In genomic region chr1:39253771-39254170, GRCm38 (mm10) we compare ENCODE assay signal across 9 mouse cellular contexts.
DNase-seq lines count a peak whose midpoint lies in the region; ATAC-seq and TF ChIP-seq lines count a peak whose summit lies in the region.
"Had no signal": no experiment of that assay in that cellular context is flagged by ENCODE, and none has a peak within 500 bp of the region (broad histone marks: within the 10 kb centered on the region; RNA-seq: fewer than 3 reads in every experiment).

No protein-coding gene starts in this region.

- intact Hi-C loops in gastrocnemius, adult 2 months (cut with DNase I), result loop anchor here (10.0 kb wide), 1 partner anchor 239 kb away; no protein-coding TSS in a partner anchor

- DNase-seq in gastrocnemius, adult 2 months, result peak; percentile 38
- DNase-seq in gastrocnemius, postnatal 4 days (ENCODE audit: low spot score in 2 of 2), result no peak
- DNase-seq in urinary bladder, postnatal 25 days (ENCODE audit: low spot score), result peak; percentile 17
- no peak for DNase-seq in urinary bladder, postnatal 36 days (ENCODE audit: low spot score in 2 of 2)
- peak; percentile 53 for DNase-seq in retina, embryonic 14.5 days (ENCODE audit: low spot score)
- no peak for DNase-seq in right cerebral cortex, postnatal 10 days (ENCODE audit: low spot score in 2 of 2)

- H3K4me3 ChIP-seq in gastrocnemius, adult 2 months, result no peak overlapping the region
- H3K4me3 ChIP-seq in embryonic fibroblast, embryonic 13.5 days (ENCODE audit: insufficient read depth, low read length), result no peak overlapping the region
- H3K4me3 ChIP-seq: heart, embryonic 13.5 days had no signal

- no peak for ATAC-seq in activated CD4-positive, CD25-positive, alpha-beta regulatory T cell, adult 4 months

- peak; percentile 54 for TF ChIP-seq CTCF in gastrocnemius, adult 2 months (IDR thresholded peaks at IDR 0.05)
- TF ChIP-seq CTCF in embryonic fibroblast, embryonic 13.5 days (IDR thresholded peaks at IDR 0.05; ENCODE audit: borderline replicate concordance, insufficient read depth, low read length), result 0 out of 2 replicates have a peak, but pooled peaks have one; percentile 22

- TF ChIP-seq POLR2A in embryonic fibroblast, embryonic 13.5 days (IDR thresholded peaks at IDR 0.05; ENCODE audit: low read depth, low read length), result no peak

- no peak overlapping the region for H3K27ac ChIP-seq in gastrocnemius, adult 2 months
- H3K27ac ChIP-seq in embryonic fibroblast, embryonic 13.5 days (ENCODE audit: insufficient read depth, low read length), result no peak overlapping the region
- H3K27ac ChIP-seq: heart, embryonic 13.5 days had no signal

- H3K4me1 ChIP-seq in embryonic fibroblast, embryonic 13.5 days (ENCODE audit: control insufficient read depth, insufficient read depth, low read length), result peaks cover 21% of the 10 kb centered on the region
- H3K4me1 ChIP-seq: heart, embryonic 13.5 days had no signal

Comparison
In these comparisons a context has a peak if more than half of its experiments do, and no peak if none do; other contexts are left out.
1. DNase-seq: peak in gastrocnemius, adult 2 months (single experiment), urinary bladder, postnatal 25 days (single experiment) and retina, embryonic 14.5 days (single experiment); none in gastrocnemius, postnatal 4 days (0 of 2), urinary bladder, postnatal 36 days (0 of 2) and right cerebral cortex, postnatal 10 days (0 of 2).